Comparison of ENCODE assay signal across 19 mouse cellular contexts in the genomic region with DNA sequence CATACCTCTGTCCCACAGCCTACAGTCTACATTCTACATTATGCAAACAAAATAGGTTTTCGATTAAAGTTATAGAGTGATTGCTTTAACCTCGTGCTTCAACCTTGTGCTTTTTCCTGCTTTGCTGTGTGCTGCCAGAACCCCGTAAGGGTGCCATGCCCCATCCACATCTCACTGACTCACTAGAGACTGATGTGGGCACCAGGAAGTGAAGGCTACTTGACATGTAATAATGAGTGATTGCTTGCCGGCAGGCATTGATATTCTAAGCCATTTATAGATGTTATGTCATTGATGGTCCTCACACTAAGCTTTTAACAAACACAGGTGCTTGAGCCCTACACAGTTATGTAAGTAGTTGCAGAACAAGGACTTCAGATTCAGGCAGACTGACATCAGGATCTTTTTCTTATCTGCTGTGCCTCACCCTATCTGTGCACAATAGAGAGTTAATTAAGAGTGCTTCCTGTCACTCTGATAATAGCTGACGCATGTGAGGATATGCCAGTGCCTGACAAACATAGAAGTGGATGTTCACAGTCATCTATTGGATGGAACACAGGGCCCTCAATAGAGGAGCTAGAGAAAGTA.
DNase-seq lines count a peak whose midpoint lies in the region; ATAC-seq and TF ChIP-seq lines count a peak whose summit lies in the region.
"Had no signal": no experiment of that assay in that cellular context is flagged by ENCODE, and none has a peak within 500 bp of the region (broad histone marks: within the 10 kb centered on the region; RNA-seq: fewer than 3 reads in every experiment).

No protein-coding gene starts in this region.

- 91% methylated on average over 5 of the region's 5 CpGs for WGBS in midbrain, embryonic 11.5 days
- 91% methylated on average over 5 of the region's 5 CpGs for WGBS in midbrain, embryonic 14.5 days
- 78% methylated on average over 5 of the region's 5 CpGs for WGBS in intestine, embryonic 14.5 days
- 49% methylated on average over 5 of the region's 5 CpGs for WGBS in intestine, postnatal 0 days
- 91% methylated on average over 5 of the region's 5 CpGs for WGBS in midbrain, embryonic 16.5 days

- no peak for ATAC-seq in midbrain, embryonic 11.5 days (ENCODE audit: low FRiP score)
- ATAC-seq in midbrain, embryonic 14.5 days (ENCODE audit: low FRiP score, low TSS enrichment) = no peak
- ATAC-seq in intestine, embryonic 14.5 days (replicated peaks; ENCODE audit: low FRiP score, low TSS enrichment, low read depth) = peak; percentile 81
- peak; percentile 87 for ATAC-seq in intestine, postnatal 0 days
- ATAC-seq in midbrain, embryonic 16.5 days = no peak
- ATAC-seq: forebrain, embryonic 15.5 days had no signal

- H3K4me3 ChIP-seq in midbrain, embryonic 11.5 days (ENCODE audit: low read depth, low read length) = no peak overlapping the region
- no peak overlapping the region for H3K4me3 ChIP-seq in midbrain, embryonic 14.5 days (replicated peaks; ENCODE audit: low read depth, low read length)
- no peak overlapping the region for H3K4me3 ChIP-seq in intestine, embryonic 14.5 days (ENCODE audit: low read depth, low read length)
- no peak overlapping the region for H3K4me3 ChIP-seq in intestine, postnatal 0 days (ENCODE audit: low read depth, low read length)
- H3K4me3 ChIP-seq in midbrain, embryonic 16.5 days (ENCODE audit: low read depth, low read length) = no peak overlapping the region
- H3K4me3 ChIP-seq: embryonic facial prominence, embryonic 12.5 days; forebrain, embryonic 15.5 days; heart, embryonic 10.5 days; hindbrain, embryonic 12.5 days had no signal

- TF ChIP-seq CTCF in intestine, postnatal 0 days (IDR thresholded peaks at IDR 0.05; ENCODE audit: low read depth) = no peak

- H3K36me3 ChIP-seq in midbrain, embryonic 11.5 days (ENCODE audit: control insufficient read depth, insufficient read depth, low read length) = peaks cover 2% of the 10 kb centered on the region; the same call in 1 of the 2 replicates
- peaks cover 23% of the 10 kb centered on the region for H3K36me3 ChIP-seq in midbrain, embryonic 14.5 days (ENCODE audit: control insufficient read depth, insufficient read depth, low read length)
- peaks cover 23% of the 10 kb centered on the region for H3K36me3 ChIP-seq in intestine, embryonic 14.5 days (ENCODE audit: control insufficient read depth, insufficient read depth, low read length)
- H3K36me3 ChIP-seq in intestine, postnatal 0 days (ENCODE audit: control insufficient read depth, insufficient read depth) = peaks cover 33% of the 10 kb centered on the region
- peaks cover 4% of the 10 kb centered on the region; the same call in 1 of the 2 replicates for H3K36me3 ChIP-seq in midbrain, embryonic 16.5 days (ENCODE audit: control insufficient read depth, insufficient read depth, low read length)

- H3K9me3 ChIP-seq in midbrain, embryonic 11.5 days (ENCODE audit: control insufficient read depth, low read length) = no peaks in the 10 kb centered on the region
- no peaks in the 10 kb centered on the region for H3K9me3 ChIP-seq in midbrain, embryonic 14.5 days (ENCODE audit: control insufficient read depth, low read length)
- H3K9me3 ChIP-seq in intestine, embryonic 14.5 days (ENCODE audit: control insufficient read depth, low read length) = no peaks in the 10 kb centered on the region
- H3K9me3 ChIP-seq in intestine, postnatal 0 days (ENCODE audit: control insufficient read depth) = no peaks in the 10 kb centered on the region
- no peaks in the 10 kb centered on the region for H3K9me3 ChIP-seq in midbrain, embryonic 16.5 days (replicated peaks; ENCODE audit: control insufficient read depth, low read length, poor library complexity, severe bottlenecking)
- H3K9me3 ChIP-seq: embryonic facial prominence, embryonic 12.5 days; forebrain, embryonic 15.5 days; heart, embryonic 10.5 days; hindbrain, embryonic 12.5 days had no signal

- H3K4me2 ChIP-seq in midbrain, embryonic 11.5 days = no peak overlapping the region
- H3K4me2 ChIP-seq in midbrain, embryonic 14.5 days (ENCODE audit: low read length) = no peak overlapping the region
- H3K4me2 ChIP-seq in intestine, embryonic 14.5 days (ENCODE audit: low read length) = no peak overlapping the region
- no peak overlapping the region for H3K4me2 ChIP-seq in intestine, postnatal 0 days (replicated peaks; ENCODE audit: low read depth)
- no peak overlapping the region for H3K4me2 ChIP-seq in midbrain, embryonic 16.5 days (ENCODE audit: low read length)
- H3K4me2 ChIP-seq: embryonic facial prominence, embryonic 12.5 days; forebrain, embryonic 15.5 days; hindbrain, embryonic 12.5 days had no signal

- no peaks in the 10 kb centered on the region for H3K27me3 ChIP-seq in midbrain, embryonic 11.5 days (ENCODE audit: control insufficient read depth, insufficient read depth, low read length)
- no peaks in the 10 kb centered on the region for H3K27me3 ChIP-seq in midbrain, embryonic 14.5 days (ENCODE audit: control insufficient read depth, insufficient read depth, low read length)
- H3K27me3 ChIP-seq in intestine, embryonic 14.5 days (replicated peaks; ENCODE audit: control insufficient read depth, insufficient read depth, low read length) = no peaks in the 10 kb centered on the region
- no peaks in the 10 kb centered on the region for H3K27me3 ChIP-seq in intestine, postnatal 0 days (replicated peaks; ENCODE audit: control insufficient read depth, insufficient read depth, low read length)
- H3K27me3 ChIP-seq in midbrain, embryonic 16.5 days (ENCODE audit: control insufficient read depth, insufficient read depth, low read depth, low read length) = no peaks in the 10 kb centered on the region
- H3K27me3 ChIP-seq: embryonic facial prominence, embryonic 12.5 days; forebrain, embryonic 15.5 days; hindbrain, embryonic 12.5 days had no signal

- no peak overlapping the region for H3K27ac ChIP-seq in midbrain, embryonic 11.5 days (ENCODE audit: low read depth, low read length)
- H3K27ac ChIP-seq in midbrain, embryonic 14.5 days (replicated peaks; ENCODE audit: low read depth, low read length) = no peak overlapping the region
- H3K27ac ChIP-seq in intestine, embryonic 14.5 days (ENCODE audit: low read depth) = no peak overlapping the region
- no peak overlapping the region for H3K27ac ChIP-seq in intestine, postnatal 0 days (ENCODE audit: low read depth, low read length)
- no peak overlapping the region for H3K27ac ChIP-seq in midbrain, embryonic 16.5 days (ENCODE audit: low read length)
- H3K27ac ChIP-seq: embryonic facial prominence, embryonic 12.5 days; forebrain, embryonic 15.5 days; heart, embryonic 10.5 days; hindbrain, embryonic 12.5 days had no signal

- peak; percentile 69 for DNase-seq in midbrain, embryonic 11.5 days (ENCODE audit: low spot score, missing footprints)
- DNase-seq in midbrain, embryonic 14.5 days = no peak
- no peak for DNase-seq in intestine, embryonic 14.5 days (ENCODE audit: low spot score)
- DNase-seq in adrenal gland, adult 18-20 months (ENCODE audit: low spot score in 2 of 2) = no peak
- no peak for DNase-seq in gastrocnemius, adult 8-10 months (ENCODE audit: low spot score in 2 of 2)
- DNase-seq: adrenal gland, postnatal 14 days; cerebellum, adult 11-12 months; cerebellum, adult 9-10 months; cerebellum, postnatal 25 days; gastrocnemius, postnatal 10 days; heart, adult 18-20 months; heart, postnatal 10 days; heart, postnatal 4 days had no signal

- no peaks in the 10 kb centered on the region for H3K4me1 ChIP-seq in midbrain, embryonic 11.5 days (ENCODE audit: control insufficient read depth, insufficient read depth, low read length)
- no peaks in the 10 kb centered on the region for H3K4me1 ChIP-seq in midbrain, embryonic 14.5 days (ENCODE audit: control insufficient read depth, insufficient read depth, low read length)
- no peaks in the 10 kb centered on the region for H3K4me1 ChIP-seq in intestine, embryonic 14.5 days (replicated peaks; ENCODE audit: control insufficient read depth, insufficient read depth, low read length)
- no peaks in the 10 kb centered on the region for H3K4me1 ChIP-seq in intestine, postnatal 0 days (replicated peaks; ENCODE audit: control insufficient read depth, insufficient read depth, low read length)
- H3K4me1 ChIP-seq in midbrain, embryonic 16.5 days (ENCODE audit: control insufficient read depth, insufficient read depth, low read length) = no peaks in the 10 kb centered on the region
- H3K4me1 ChIP-seq: embryonic facial prominence, embryonic 12.5 days; forebrain, embryonic 15.5 days; hindbrain, embryonic 12.5 days had no signal

- no peak overlapping the region for H3K9ac ChIP-seq in midbrain, embryonic 11.5 days (ENCODE audit: low read length)
- no peak overlapping the region for H3K9ac ChIP-seq in midbrain, embryonic 14.5 days (replicated peaks; ENCODE audit: low read length)
- no peak overlapping the region for H3K9ac ChIP-seq in intestine, embryonic 14.5 days (ENCODE audit: low read length)
- H3K9ac ChIP-seq in intestine, postnatal 0 days (ENCODE audit: low read depth, low read length) = no peak overlapping the region
- H3K9ac ChIP-seq in midbrain, embryonic 16.5 days (ENCODE audit: low read depth, low read length) = no peak overlapping the region
- H3K9ac ChIP-seq: embryonic facial prominence, embryonic 12.5 days; forebrain, embryonic 15.5 days; hindbrain, embryonic 12.5 days had no signal

Comparison
In these comparisons a context has a peak if more than half of its experiments do, and no peak if none do; other contexts are left out.
1. ATAC-seq: peak in intestine, embryonic 14.5 days (single experiment) and intestine, postnatal 0 days (single experiment); none in midbrain, embryonic 11.5 days (single experiment), midbrain, embryonic 14.5 days (single experiment) and midbrain, embryonic 16.5 days (single experiment).